Mouse (Mus musculus) megakaryocyte, embryonic 14.5 days (primary cell): ENCODE data around the gene Ncor2.

Experiments
- FLI1 ChIP-seq: IDR thresholded peaks from 2 replicates; pipeline ENCODE4 v1.6.1; 2012; ENCODE audit warnings: low read length, inconsistent platforms, mixed read lengths
- GATA1 ChIP-seq: IDR thresholded peaks from 3 replicates; pipeline ENCODE4 v1.6.1; 2012; ENCODE audit warnings: mixed read lengths, low read length, inconsistent platforms, borderline replicate concordance

GRCm38 (mm10) chr5:125148686-125149085 is 30.3 kb downstream of the Ncor2 start:
- TF ChIP-seq GATA1 (no peak), FLI1 (no peak)
